Mouse (Mus musculus) intestine, embryonic 15.5 days (tissue): ENCODE data around the gene Olfr763. TPM values are rescaled to one million over a fixed set of nuclear protein-coding genes. Genes with fewer than 3 reads are reported as not detected.
A peak's percentile ranks its signal among the peaks of the same experiment; 100 is the strongest.
"Not testable (repeated sequence)": the region's sequence is repeated elsewhere in the genome, so short reads cannot be mapped to it uniquely, and the experiment has no call there.

Experiments
- ATAC-seq: fragments of 200-750 bp; cut with Nextera tagmentation; 2 replicates; pipeline ENCODE4 v1.8.0; 2017; ENCODE audit warnings: moderate TSS enrichment, moderate library complexity
- H3K27ac ChIP-seq: fragments of 300-500 bp; sonication (generic); 2 replicates; pipeline ENCODE4 v1.5.1; 2015; ENCODE audit warnings: mild to moderate bottlenecking, inconsistent platforms
- H3K27me3 ChIP-seq: fragments of 300-500 bp; sonication (generic); replicated peaks from 2 replicates; pipeline ENCODE4 v1.6.1; 2015; ENCODE audit warnings: inconsistent platforms
- H3K36me3 ChIP-seq: fragments of 300-500 bp; sonication (generic); 2 replicates; pipeline ENCODE4 v1.6.1; 2015; ENCODE audit warnings: inconsistent platforms
- H3K4me1 ChIP-seq: fragments of 300-500 bp; sonication (generic); replicated peaks from 2 replicates; pipeline ENCODE4 v1.6.1; 2015; ENCODE audit warnings: inconsistent platforms
- H3K4me2 ChIP-seq: fragments of 300-500 bp; sonication (generic); replicated peaks from 2 replicates; pipeline ENCODE4 v1.6.1; 2015; ENCODE audit warnings: mild to moderate bottlenecking, inconsistent platforms
- H3K4me3 ChIP-seq: fragments of 300-500 bp; sonication (generic); replicated peaks from 2 replicates; pipeline ENCODE4 v1.5.1; 2015; ENCODE audit warnings: inconsistent platforms
- H3K9ac ChIP-seq: fragments of 300-500 bp; sonication (generic); 2 replicates; pipeline ENCODE4 v1.6.1; 2015; ENCODE audit warnings: inconsistent platforms
- H3K9me3 ChIP-seq: fragments of 300-500 bp; sonication (generic); 2 replicates; pipeline ENCODE4 v1.6.1; 2016; ENCODE audit warnings: inconsistent platforms
- WGBS: fragments of 180-500 bp; shearing (Covaris S2); methylation state at CpG from one replicate; pipeline ENCODE4 v1.1.7; 2015; 5-methylcytosine and 5-hydroxymethylcytosine counted together
- polyA plus RNA-seq: library from polyadenylated mRNA; unstranded; fragments of >200 nt; fragmentation: Nextera tagmentation; extraction: Ambion mirVana; gene quantifications from 2 replicates; pipeline ENCODE4 v1.2.1, GENCODE M21; 2015

Gene Olfr763
- not detected in 2 replicates for polyA plus RNA-seq

- H3K4me3 ChIP-seq, result no peak within 1 kb of the TSS
- no peaks in the 10 kb centered on the region for H3K9me3 ChIP-seq
- no peak within 1 kb of the TSS for H3K27ac ChIP-seq
- H3K4me1 ChIP-seq, result no peaks in the 10 kb centered on the region
- WGBS, result 64% methylated on average over 2 of the region's 2 CpGs
- H3K27me3 ChIP-seq, result no peaks in the 10 kb centered on the region
- no peak within 1 kb of the TSS for H3K9ac ChIP-seq
- no peak for ATAC-seq
- H3K4me2 ChIP-seq, result no peak within 1 kb of the TSS
- H3K36me3 ChIP-seq, result no peaks in the 10 kb centered on the region
Observed at GRCm38 (mm10) chr10:129010288-129010841, at the start of gene Olfr763. TSS of gene Olfr763 (plus strand) at chr10:129010791.

GRCm38 (mm10) chr10:128964961-128965360, 45.6 kb upstream of the Olfr763 start:
- no peaks in the 10 kb centered on the region for H3K27me3 ChIP-seq
- ATAC-seq, result no peak
- 61% methylated on average over 2 of the region's 2 CpGs for whole genome bisulfite sequencing
- no peak overlapping the region for H3K4me2 ChIP-seq
- no peak overlapping the region for H3K9ac ChIP-seq
- no peak overlapping the region for H3K27ac ChIP-seq
- H3K4me1 ChIP-seq, result peaks cover 6% of the 10 kb centered on the region; the same call in 1 of the 2 replicates
- H3K4me3 ChIP-seq, result no peak overlapping the region
- H3K36me3 ChIP-seq, result no peaks in the 10 kb centered on the region
- no peaks in the 10 kb centered on the region for H3K9me3 ChIP-seq

GRCm38 (mm10) chr10:128965871-128966270, 44.7 kb upstream of the Olfr763 start:
- WGBS, result 53% methylated on average over 6 of the region's 6 CpGs
- no peak overlapping the region for H3K4me3 ChIP-seq
- no peaks in the 10 kb centered on the region for H3K27me3 ChIP-seq
- H3K4me1 ChIP-seq, result peaks cover under 1% of the 10 kb centered on the region; the same call in 1 of the 2 replicates
- H3K9ac ChIP-seq, result no peak overlapping the region
- ATAC-seq, result no peak
- H3K27ac ChIP-seq, result peak overlapping the region; percentile 24; the same call in 1 of the 2 replicates
- no peaks in the 10 kb centered on the region for H3K9me3 ChIP-seq
- H3K36me3 ChIP-seq, result no peaks in the 10 kb centered on the region
- no peak overlapping the region for H3K4me2 ChIP-seq

GRCm38 (mm10) chr10:128968341-128968749, 42.2 kb upstream of the Olfr763 start:
- H3K4me1 ChIP-seq, result no peaks in the 10 kb centered on the region
- H3K27me3 ChIP-seq, result no peaks in the 10 kb centered on the region
- 29% methylated on average over 1 of the region's 1 CpGs for whole genome bisulfite sequencing
- no peaks in the 10 kb centered on the region for H3K36me3 ChIP-seq
- peak; percentile 67; the same call in 1 of the 2 replicates for ATAC-seq
- H3K4me2 ChIP-seq, result no peak overlapping the region
- no peak overlapping the region for H3K4me3 ChIP-seq
- H3K27ac ChIP-seq, result 0 out of 2 replicates have a peak overlapping the region, but pooled peaks have one; percentile 4
- H3K9ac ChIP-seq, result no peak overlapping the region
- no peaks in the 10 kb centered on the region for H3K9me3 ChIP-seq

GRCm38 (mm10) chr10:128970740-128971250, 39.8 kb upstream of the Olfr763 start:
- 30% methylated on average over 1 of the region's 1 CpGs for WGBS
- 0 out of 2 replicates have a peak, but pooled peaks have one; percentile 35 for ATAC-seq
- Histone ChIP-seq H3K4me3 (no peak overlapping the region), H3K4me2 (no peak overlapping the region), H3K9ac (no peak overlapping the region), H3K9me3 (no peaks in the 10 kb centered on the region), H3K27ac (no peak overlapping the region), H3K4me1 (no peaks in the 10 kb centered on the region), H3K27me3 (no peaks in the 10 kb centered on the region), H3K36me3 (no peaks in the 10 kb centered on the region)

- Histone ChIP-seq H3K27ac (no peak overlapping the region), H3K9me3 (no peaks in the 10 kb centered on the region), H3K36me3 (no peaks in the 10 kb centered on the region), H3K4me2 (no peak overlapping the region), H3K9ac (no peak overlapping the region), H3K27me3 (no peaks in the 10 kb centered on the region), H3K4me1 (no peaks in the 10 kb centered on the region), H3K4me3 (no peak overlapping the region)
- ATAC-seq, result no peak
- 70% methylated on average over 4 of the region's 4 CpGs for WGBS
Observed at GRCm38 (mm10) chr10:128972841-128973240, 37.8 kb upstream of the Olfr763 start.

GRCm38 (mm10) chr10:128976395-128976794, 34.2 kb upstream of the Olfr763 start:
- H3K9ac ChIP-seq, result no peak overlapping the region
- H3K4me3 ChIP-seq, result no peak overlapping the region
- H3K36me3 ChIP-seq, result no peaks in the 10 kb centered on the region
- no peaks in the 10 kb centered on the region for H3K27me3 ChIP-seq
- no peaks in the 10 kb centered on the region for H3K4me1 ChIP-seq
- 45% methylated on average over 3 of the region's 3 CpGs for WGBS
- no peak overlapping the region for H3K27ac ChIP-seq
- ATAC-seq, result no peak
- H3K9me3 ChIP-seq, result no peaks in the 10 kb centered on the region
- H3K4me2 ChIP-seq, result no peak overlapping the region

GRCm38 (mm10) chr10:128977522-128978114, 33.0 kb upstream of the Olfr763 start:
- no peaks in the 10 kb centered on the region for H3K9me3 ChIP-seq
- H3K36me3 ChIP-seq, result no peaks in the 10 kb centered on the region
- H3K27me3 ChIP-seq, result no peaks in the 10 kb centered on the region
- H3K9ac ChIP-seq, result no peak overlapping the region
- ATAC-seq, result peak; percentile 82
- WGBS, result 21% methylated on average over 9 of the region's 9 CpGs
- H3K4me3 ChIP-seq, result no peak overlapping the region
- no peak overlapping the region for H3K4me2 ChIP-seq
- no peak overlapping the region for H3K27ac ChIP-seq
- H3K4me1 ChIP-seq, result no peaks in the 10 kb centered on the region

GRCm38 (mm10) chr10:128980644-128981365, 29.8 kb upstream of the Olfr763 start:
- WGBS, result 57% methylated on average over 3 of the region's 3 CpGs
- no peaks in the 10 kb centered on the region for H3K27me3 ChIP-seq
- no peaks in the 10 kb centered on the region for H3K9me3 ChIP-seq
- H3K36me3 ChIP-seq, result no peaks in the 10 kb centered on the region
- no peak overlapping the region for H3K4me2 ChIP-seq
- H3K9ac ChIP-seq, result no peak overlapping the region
- no peak overlapping the region for H3K27ac ChIP-seq
- H3K4me3 ChIP-seq, result no peak overlapping the region
- H3K4me1 ChIP-seq, result no peaks in the 10 kb centered on the region
- no peak for ATAC-seq

- H3K27ac ChIP-seq, H3K4me2 ChIP-seq, H3K4me1 ChIP-seq, H3K4me3 ChIP-seq, H3K36me3 ChIP-seq, H3K9ac ChIP-seq, H3K9me3 ChIP-seq, ATAC-seq, H3K27me3 ChIP-seq: not testable (repeated sequence)
- WGBS, result 88% methylated on average over 1 of the region's 1 CpGs
Observed at GRCm38 (mm10) chr10:128989131-128989530, 21.5 kb upstream of the Olfr763 start, which contains the start of gene Olfr9. TSS of gene Olfr9 (plus strand) at chr10:128989431.

GRCm38 (mm10) chr10:128990129-128990850, 20.3 kb upstream of the Olfr763 start:
- H3K27me3 ChIP-seq, H3K27ac ChIP-seq, H3K9ac ChIP-seq, H3K4me2 ChIP-seq, H3K4me3 ChIP-seq, H3K36me3 ChIP-seq, H3K4me1 ChIP-seq, H3K9me3 ChIP-seq: not testable (repeated sequence)
- 67% methylated on average over 7 of the region's 10 CpGs for WGBS
- ATAC-seq, result 0 out of 2 replicates have a peak, but pooled peaks have one; percentile 47

- no peaks in the 10 kb centered on the region for H3K36me3 ChIP-seq
- H3K9ac ChIP-seq, result no peak overlapping the region
- H3K27ac ChIP-seq, result no peak overlapping the region
- no peaks in the 10 kb centered on the region for H3K27me3 ChIP-seq
- H3K9me3 ChIP-seq, result no peaks in the 10 kb centered on the region
- H3K4me3 ChIP-seq, result no peak overlapping the region
- H3K4me2 ChIP-seq, result no peak overlapping the region
- no peak for ATAC-seq
- no peaks in the 10 kb centered on the region for H3K4me1 ChIP-seq
Observed at GRCm38 (mm10) chr10:128990994-128991393, 19.6 kb upstream of the Olfr763 start.
